Mouse (Mus musculus) embryonic fibroblast, embryonic 13.5 days (primary cell): ENCODE results near the gene Gm17660. TPM values are rescaled to one million over a fixed set of nuclear protein-coding genes. Genes with fewer than 3 reads are reported as not detected.

Experiments used
- H3K27ac ChIP-seq: 2 replicates; pipeline ENCODE4 v1.5.1; 2012; ENCODE audit warnings: low read length, control low read depth, inconsistent platforms; ENCODE audit not compliant: insufficient read depth
- H3K4me1 ChIP-seq: 2 replicates; pipeline ENCODE4 v1.6.1; 2011; ENCODE audit warnings: low read length; ENCODE audit not compliant: control insufficient read depth, insufficient read depth
- H3K4me3 ChIP-seq: 2 replicates; pipeline ENCODE4 v1.5.1; 2011; ENCODE audit warnings: mild to moderate bottlenecking, control low read depth, low read length; ENCODE audit not compliant: insufficient read depth
- CTCF ChIP-seq: IDR thresholded peaks from 2 replicates; pipeline ENCODE4 v1.5.1; 2011; ENCODE audit warnings: mild to moderate bottlenecking, control low read depth, low read length, moderate library complexity, borderline replicate concordance; ENCODE audit not compliant: insufficient read depth
- POLR2A ChIP-seq: IDR thresholded peaks from 2 replicates; pipeline ENCODE4 v1.6.1; 2011; ENCODE audit warnings: low read depth, mild to moderate bottlenecking, control low read depth, low read length, moderate library complexity
- polyA plus RNA-seq: library from polyadenylated mRNA; stranded (reverse); fragments of >200 nt; gene quantifications from 2 replicates; pipeline ENCODE4 v1.2.4, GENCODE M21; 2011; ENCODE audit warnings: low read depth; ENCODE audit not compliant: missing spikeins, insufficient read length

Gene Gm17660
- polyA plus RNA-seq, 1 experiment, result not detected

- TF ChIP-seq CTCF, result no peak
- TF ChIP-seq POLR2A, result peak; percentile 71
- Histone ChIP-seq H3K27ac (peak within 1 kb of the TSS; percentile 70), H3K4me1 (no peaks in the 10 kb centered on the region; the same call in 1 of the 2 replicates), H3K4me3 (peak within 1 kb of the TSS; percentile 79)
These were observed 30.9 kb downstream of the Gm17660 start, which contains the start of gene Nudt9 for GRCm38 (mm10) chr5:104046256-104047199. Nudt9 (plus strand) TSS chr5:104046306.

- Histone ChIP-seq H3K4me3 (no peak overlapping the region), H3K4me1 (no peaks in the 10 kb centered on the region; the same call in 1 of the 2 replicates), H3K27ac (no peak overlapping the region)
- TF ChIP-seq POLR2A (no peak), CTCF (no peak)
These were observed 33.7 kb downstream of the Gm17660 start for GRCm38 (mm10) chr5:104043704-104044103.

- H3K4me3 ChIP-seq, result no peak overlapping the region
- TF ChIP-seq POLR2A (no peak), CTCF (no peak)
- H3K27ac ChIP-seq, result no peak overlapping the region
- H3K4me1 ChIP-seq, result no peaks in the 10 kb centered on the region; the same call in 1 of the 2 replicates
These were observed 34.5 kb downstream of the Gm17660 start for GRCm38 (mm10) chr5:104042906-104043305.

DNA sequence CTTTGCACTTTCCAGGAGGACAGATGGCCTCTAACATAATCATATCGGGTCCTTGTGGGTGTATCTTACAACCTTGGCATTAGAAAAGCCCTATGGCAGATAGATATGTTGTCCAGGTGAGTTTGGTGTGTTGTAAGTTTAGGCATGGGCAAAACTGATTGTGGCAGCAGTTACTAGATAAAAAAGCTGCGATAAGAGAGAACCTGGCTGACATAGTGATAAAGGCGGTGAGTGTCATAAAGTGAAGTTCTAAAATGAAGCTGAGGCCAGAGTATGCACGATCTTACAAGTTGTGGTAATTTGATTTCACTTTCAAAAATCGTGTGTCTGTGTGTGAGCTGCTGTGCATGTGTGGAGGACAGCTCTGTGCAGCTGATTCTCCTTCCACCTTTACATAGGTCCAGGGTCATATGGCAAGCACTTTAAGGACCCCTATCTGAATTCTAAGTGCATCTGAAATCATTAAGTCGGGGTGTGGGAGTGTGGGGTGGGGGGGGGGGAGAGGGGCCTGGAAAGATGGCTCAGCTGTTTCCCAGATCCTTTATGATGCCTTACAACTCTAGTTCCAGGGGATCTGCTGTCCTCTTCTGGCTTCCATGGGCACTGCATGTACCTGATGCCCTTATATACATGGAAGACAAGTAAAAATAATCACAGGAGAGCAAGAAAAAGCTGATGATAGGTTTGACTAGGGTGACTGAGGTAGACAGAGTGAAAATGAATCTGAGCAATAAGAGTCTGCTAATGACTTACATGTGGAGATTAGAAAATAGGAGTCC lies 38.1 kb downstream of the Gm17660 start:
- TF ChIP-seq CTCF, result peak; percentile 42; the same call in 1 of the 2 replicates
- no peak for TF ChIP-seq POLR2A
- no peak overlapping the region for H3K27ac ChIP-seq
- no peak overlapping the region for H3K4me3 ChIP-seq
- H3K4me1 ChIP-seq, result no peaks in the 10 kb centered on the region; the same call in 1 of the 2 replicates

DNA sequence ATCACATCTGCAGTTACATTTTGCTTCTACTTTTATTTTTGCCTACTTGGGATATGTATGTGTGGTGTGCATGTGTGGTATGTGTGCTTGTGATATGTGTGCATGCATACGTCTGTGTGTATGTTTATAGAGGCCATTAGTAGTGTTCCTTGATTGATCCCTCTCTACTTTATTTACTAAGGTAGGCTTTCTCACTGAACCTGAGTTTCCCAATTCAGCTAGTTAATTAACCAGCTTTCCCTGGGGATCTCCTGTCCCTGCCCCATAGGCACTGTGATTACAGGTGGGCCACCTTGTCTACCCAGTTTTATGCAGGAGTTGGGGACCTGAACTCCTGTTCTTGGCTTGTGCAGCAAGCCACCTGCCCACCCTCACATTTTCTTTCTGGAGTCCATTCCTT lies 40.7 kb downstream of the Gm17660 start:
- no peak overlapping the region for H3K27ac ChIP-seq
- no peak overlapping the region for H3K4me3 ChIP-seq
- no peaks in the 10 kb centered on the region for H3K4me1 ChIP-seq
- TF ChIP-seq CTCF, result no peak
- TF ChIP-seq POLR2A, result no peak

DNA sequence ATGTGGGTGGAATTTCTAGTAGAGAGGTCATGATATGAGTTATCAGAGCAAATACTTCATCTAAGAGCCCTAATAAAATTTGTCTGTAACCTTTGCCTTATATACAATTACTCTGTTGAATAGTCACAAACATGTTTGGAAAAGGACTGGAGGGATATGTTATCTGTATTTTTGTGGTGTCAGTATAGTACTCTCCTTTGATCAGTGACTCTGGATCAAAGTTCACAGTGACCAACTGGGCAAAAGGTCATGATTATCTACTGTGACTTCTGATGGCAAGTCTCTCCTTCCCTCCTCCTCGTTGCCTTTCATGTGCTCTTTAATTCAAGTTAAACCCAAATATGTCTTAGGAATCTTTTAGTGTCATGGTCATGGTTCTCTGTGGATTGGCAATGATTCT lies 41.6 kb downstream of the Gm17660 start:
- Histone ChIP-seq H3K27ac (no peak overlapping the region), H3K4me1 (no peaks in the 10 kb centered on the region), H3K4me3 (no peak overlapping the region)
- TF ChIP-seq POLR2A, result no peak
- TF ChIP-seq CTCF, result no peak

GRCm38 (mm10) chr5:104035066-104035465 lies 42.3 kb downstream of the Gm17660 start:
- no peaks in the 10 kb centered on the region for H3K4me1 ChIP-seq
- H3K27ac ChIP-seq, result no peak overlapping the region
- TF ChIP-seq CTCF (no peak), POLR2A (no peak)
- H3K4me3 ChIP-seq, result no peak overlapping the region

GRCm38 (mm10) chr5:104032434-104033097 lies 44.8 kb downstream of the Gm17660 start:
- Histone ChIP-seq H3K4me3 (no peak overlapping the region), H3K4me1 (no peaks in the 10 kb centered on the region), H3K27ac (no peak overlapping the region)
- TF ChIP-seq POLR2A (no peak), CTCF (no peak)

DNA sequence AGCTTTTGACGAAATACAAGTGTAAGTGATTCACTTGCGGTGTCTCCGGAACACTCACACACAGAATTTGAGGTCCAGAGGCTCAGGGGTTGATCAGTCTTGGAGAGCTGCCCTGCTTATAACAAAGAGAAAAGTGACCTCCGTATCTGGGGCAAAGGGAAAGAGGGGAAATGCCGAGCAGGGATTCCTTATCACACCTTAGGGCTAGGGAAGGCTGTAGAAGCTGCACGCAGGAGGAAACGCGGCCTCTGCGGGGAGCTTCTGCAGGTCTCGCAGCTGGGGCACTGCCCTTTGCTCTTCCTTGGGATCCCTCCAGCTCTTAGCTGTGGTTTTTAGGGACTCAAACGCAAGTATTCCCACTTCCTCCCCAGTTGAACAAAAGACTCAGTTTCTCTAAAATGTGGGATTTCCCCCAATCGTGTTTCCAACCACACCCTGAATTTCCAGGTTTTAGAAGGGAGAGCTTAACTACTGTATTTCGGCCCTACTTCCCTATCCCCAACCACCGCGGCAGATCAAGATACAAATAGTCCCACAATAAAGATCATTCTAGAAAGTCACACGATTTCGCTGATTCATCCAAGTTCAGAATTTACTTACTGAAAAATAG lies 52.1 kb downstream of the Gm17660 start:
- Histone ChIP-seq H3K4me3 (no peak overlapping the region), H3K4me1 (peaks cover 11% of the 10 kb centered on the region), H3K27ac (no peak overlapping the region)
- TF ChIP-seq CTCF (no peak), POLR2A (no peak)
